In genomic region chr5:65955343-65956143, GRCm38 (mm10) we compare ENCODE assay signal across 8 mouse cellular contexts. TPM values are rescaled to one million over a fixed set of nuclear protein-coding genes. Genes with fewer than 3 reads are reported as not detected.
A peak's percentile ranks its signal among the peaks of the same experiment; 100 is the strongest.
DNase-seq lines count a peak whose midpoint lies in the region; ATAC-seq and TF ChIP-seq lines count a peak whose summit lies in the region.

No protein-coding gene starts in this region.

- peak; percentile 41 for TF ChIP-seq CTCF in C2C12 (IDR thresholded peaks at IDR 0.05; ENCODE audit: control insufficient read depth, insufficient read depth, insufficient read length)
- peak; percentile 56 for TF ChIP-seq CTCF in bone marrow macrophage, adult 2 months (IDR thresholded peaks at IDR 0.05; ENCODE audit: low read depth, low read length)

- DNase-seq in fibroblast of lung, adult 2 months (ENCODE audit: low read depth) = peak; percentile 13
- DNase-seq in kidney, postnatal 10 days = peak; percentile 89
- peak; percentile 76 for DNase-seq in liver, embryonic 11.5 days (ENCODE audit: low spot score)
- peak; percentile 87 to 94 for DNase-seq in spleen, postnatal 4 days (ENCODE audit: low spot score in 2 of 2)

- peak; percentile 58; the same call in 1 of the 2 replicates for ATAC-seq in heart, embryonic 14.5 days (ENCODE audit: insufficient number of reproducible peaks, insufficient read depth, low FRiP score, low read depth)
- ATAC-seq in liver, embryonic 11.5 days (replicated peaks; ENCODE audit: low FRiP score) = peak; percentile 56

- H3K27me3 ChIP-seq in C2C12 (ENCODE audit: control insufficient read depth, insufficient read depth, insufficient read length) (no peaks in the 10 kb centered on the region), myocyte (ENCODE audit: control insufficient read depth, insufficient read depth, insufficient read length) (no peaks in the 10 kb centered on the region)
- no peaks in the 10 kb centered on the region for H3K27me3 ChIP-seq in heart, embryonic 14.5 days (ENCODE audit: control insufficient read depth, insufficient read depth, low read length)
- H3K27me3 ChIP-seq in liver, embryonic 11.5 days (replicated peaks; ENCODE audit: control insufficient read depth, insufficient read depth, low read length) = no peaks in the 10 kb centered on the region

- H3K9me3 ChIP-seq in heart, embryonic 14.5 days (ENCODE audit: control insufficient read depth, low read length) = no peaks in the 10 kb centered on the region
- no peaks in the 10 kb centered on the region for H3K9me3 ChIP-seq in liver, embryonic 11.5 days (ENCODE audit: control insufficient read depth, low read length)

- 23% methylated on average over 23 of the region's 23 CpGs for WGBS in heart, embryonic 14.5 days
- 36% methylated on average over 23 of the region's 23 CpGs for WGBS in liver, embryonic 11.5 days

- peak overlapping the region; percentile 45 for H3K9ac ChIP-seq in heart, embryonic 14.5 days (ENCODE audit: low read length)
- H3K9ac ChIP-seq in liver, embryonic 11.5 days (ENCODE audit: low read depth, low read length) = no peak overlapping the region

- no peaks in the 10 kb centered on the region for H3K36me3 ChIP-seq in C2C12 (ENCODE audit: control insufficient read depth, insufficient read depth)
- no peaks in the 10 kb centered on the region for H3K36me3 ChIP-seq in heart, embryonic 14.5 days (ENCODE audit: control insufficient read depth, insufficient read depth, low read length)
- H3K36me3 ChIP-seq in liver, embryonic 11.5 days (ENCODE audit: control insufficient read depth, insufficient read depth, low read length) = no peaks in the 10 kb centered on the region
- no peaks in the 10 kb centered on the region for H3K36me3 ChIP-seq in myocyte (ENCODE audit: control insufficient read depth, insufficient read depth)

- H3K79me2 ChIP-seq in C2C12 (ENCODE audit: control insufficient read depth, insufficient read depth) (no peaks in the 10 kb centered on the region), myocyte (ENCODE audit: control insufficient read depth, insufficient read depth) (no peaks in the 10 kb centered on the region)

- TF ChIP-seq POLR2A in bone marrow macrophage, adult 2 months (IDR thresholded peaks at IDR 0.05; ENCODE audit: borderline replicate concordance, low read depth, low read length) = no peak
- TF ChIP-seq POLR2A in myocyte (IDR thresholded peaks at IDR 0.05; ENCODE audit: insufficient read length, low read depth) = no peak

- H3K4me3 ChIP-seq in C2C12 (ENCODE audit: insufficient read depth, poor library complexity, severe bottlenecking) (no peak overlapping the region), myocyte (no peak overlapping the region)
- H3K4me3 ChIP-seq in bone marrow macrophage, adult 2 months (ENCODE audit: insufficient read depth, low read length) = peak overlapping the region; percentile 49
- peak overlapping the region; percentile 37 to 47 for H3K4me3 ChIP-seq in heart, embryonic 14.5 days (ENCODE audit: control insufficient read depth in 1 of 2, insufficient read depth in 1 of 2, low read depth in 1 of 2, low read length in 2 of 2)
- peak overlapping the region; percentile 32 for H3K4me3 ChIP-seq in liver, embryonic 11.5 days (ENCODE audit: low read depth, low read length)

- H3ac ChIP-seq in C2C12 (ENCODE audit: control insufficient read depth, insufficient read length, low read depth) (no peak overlapping the region), myocyte (ENCODE audit: control insufficient read depth, insufficient read length) (no peak overlapping the region)

- peak overlapping the region; percentile 47 for H3K27ac ChIP-seq in bone marrow macrophage, adult 2 months (ENCODE audit: insufficient read depth, low read depth, low read length)
- H3K27ac ChIP-seq in heart, embryonic 14.5 days (replicated peaks in 1 of 2; ENCODE audit: control insufficient read depth in 1 of 2, insufficient read depth in 1 of 2, low read depth in 2 of 2, low read length in 2 of 2) = peak overlapping the region; percentile 34 to 56; a peak in 3 of 4 replicates
- no peak overlapping the region for H3K27ac ChIP-seq in liver, embryonic 11.5 days (ENCODE audit: low read depth, low read length)

- peak overlapping the region; percentile 66 for H3K4me2 ChIP-seq in heart, embryonic 14.5 days (ENCODE audit: low read length)
- peak overlapping the region; percentile 57 for H3K4me2 ChIP-seq in liver, embryonic 11.5 days
- peak overlapping the region; percentile 32 for H3K4me2 ChIP-seq in myocyte (ENCODE audit: low read depth)

- peaks cover 8% of the 10 kb centered on the region for H3K4me1 ChIP-seq in bone marrow macrophage, adult 2 months (ENCODE audit: control insufficient read depth, insufficient read depth, low read length)
- H3K4me1 ChIP-seq in heart, embryonic 14.5 days (ENCODE audit: control insufficient read depth in 2 of 2, insufficient read depth in 2 of 2, low read length in 2 of 2) = peaks cover 7 to 12% of the 10 kb centered on the region in 2 experiments
- no peaks in the 10 kb centered on the region for H3K4me1 ChIP-seq in liver, embryonic 11.5 days (replicated peaks; ENCODE audit: control insufficient read depth, insufficient read depth, low read length)

- H3K79me3 ChIP-seq in C2C12 (ENCODE audit: low read depth) = no peaks in the 10 kb centered on the region

TF ChIP-seq in C2C12, 6 proteins besides CTCF, POLR2A, EP300 and RAD21:
- TF ChIP-seq CEBPB (IDR thresholded peaks at IDR 0.05; ENCODE audit: low read depth) (no peak), USF1 (IDR thresholded peaks at IDR 0.05; ENCODE audit: low read depth) (no peak), MYOG (IDR thresholded peaks at IDR 0.05; ENCODE audit: control insufficient read depth, extremely low read depth, insufficient read length) (no peak), MYOD1 (IDR thresholded peaks at IDR 0.05; ENCODE audit: control insufficient read depth, insufficient read length, low read depth) (no peak), FOSL1 (IDR thresholded peaks at IDR 0.05; ENCODE audit: insufficient read depth, low read length, poor library complexity, severe bottlenecking) (no peak), MAX (IDR thresholded peaks at IDR 0.05) (no peak)
TF ChIP-seq in C2C12: peak in this region for 0.

TF ChIP-seq in myocyte, 11 proteins besides CTCF, POLR2A, EP300 and RAD21:
- TF ChIP-seq MYOG (IDR thresholded peaks at IDR 0.05; ENCODE audit: control insufficient read depth in 1 of 3, insufficient read depth in 1 of 3, insufficient read length in 2 of 3, low read depth in 2 of 3) (no peak), MYOD1 (IDR thresholded peaks at IDR 0.05; ENCODE audit: control insufficient read depth in 1 of 3, insufficient read length in 2 of 3, low read depth in 2 of 3) (peak in 1 of 3 experiments; percentile 45), SRF (IDR thresholded peaks at IDR 0.05; ENCODE audit: control insufficient read depth, insufficient read length, low read depth) (no peak), MAX (IDR thresholded peaks at IDR 0.05; ENCODE audit: low read depth) (no peak)

RNA-seq across cellular contexts. Expression of gene Chrna9, which starts 20.8 kb away (rescaled TPM):
- polyA plus RNA-seq in C2C12 (2012; fragmentation: generic; extraction: Trizol) (not detected), myocyte (2012; fragmentation: generic; extraction: Trizol) (not detected)
- not detected in 2 replicates for polyA plus RNA-seq in bone marrow macrophage, adult 2 months (2012; ENCODE audit: insufficient read depth, insufficient read length, missing spikeins)
- polyA plus RNA-seq in heart, embryonic 14.5 days (2014; fragmentation: Nextera tagmentation; extraction: Ambion mirVana) = not detected in 2 replicates
- 0.14 TPM in 1 of 2 replicates, not detected in the other for polyA plus RNA-seq in liver, embryonic 11.5 days (2014; fragmentation: Nextera tagmentation; extraction: Ambion mirVana)

RNA-seq across cellular contexts. Expression of gene 9130230L23Rik, which starts 48.5 kb away (rescaled TPM):
- polyA plus RNA-seq in C2C12 (2012; fragmentation: generic; extraction: Trizol) (not detected), myocyte (2012; fragmentation: generic; extraction: Trizol) (0.08 TPM)
- 1.0 TPM in 2 replicates for polyA plus RNA-seq in bone marrow macrophage, adult 2 months (2012; ENCODE audit: insufficient read depth, insufficient read length, missing spikeins)
- 0.14 TPM in 1 of 2 replicates, not detected in the other for polyA plus RNA-seq in heart, embryonic 14.5 days (2014; fragmentation: Nextera tagmentation; extraction: Ambion mirVana)
- polyA plus RNA-seq in liver, embryonic 11.5 days (2014; fragmentation: Nextera tagmentation; extraction: Ambion mirVana) = not detected in 2 replicates

Comparison
In these comparisons a context has a peak if more than half of its experiments do, and no peak if none do; other contexts are left out.
1. H3K4me3 ChIP-seq: peak in bone marrow macrophage, adult 2 months (single experiment), heart, embryonic 14.5 days (2 of 2) and liver, embryonic 11.5 days (single experiment); none in C2C12 (single experiment) and myocyte (single experiment).
2. DNase-seq: peak in every context shown above with its lines; median percentile 90 in spleen, postnatal 4 days; 89 in kidney, postnatal 10 days; 76 in liver, embryonic 11.5 days; 13 in fibroblast of lung, adult 2 months.
3. Peak in every context shown above with its lines, with median percentiles within 50 percentile points of each other: H3K4me2 ChIP-seq.